ENCODE assay signal across 24 mouse cellular contexts in genomic region chr8:46483247-46483646, GRCm38 (mm10). TPM values are rescaled to one million over a fixed set of nuclear protein-coding genes. Genes with fewer than 3 reads are reported as not detected.
DNase-seq lines count a peak whose midpoint lies in the region; ATAC-seq and TF ChIP-seq lines count a peak whose summit lies in the region.
"Had no signal": no experiment of that assay in that cellular context is flagged by ENCODE, and none has a peak within 500 bp of the region (broad histone marks: within the 10 kb centered on the region; RNA-seq: fewer than 3 reads in every experiment).

No protein-coding gene starts in this region.

- H3K4me2 ChIP-seq in intestine, postnatal 0 days (replicated peaks; ENCODE audit: low read depth), result no peak overlapping the region
- H3K4me2 ChIP-seq in stomach, embryonic 14.5 days (replicated peaks; ENCODE audit: low read depth, low read length), result no peak overlapping the region
- H3K4me2 ChIP-seq in forebrain, embryonic 15.5 days (replicated peaks), result no peak overlapping the region
- H3K4me2 ChIP-seq in midbrain, postnatal 0 days (ENCODE audit: low read depth, low read length, poor library complexity, severe bottlenecking), result no peak overlapping the region
- H3K4me2 ChIP-seq: embryonic facial prominence, embryonic 12.5 days; heart, embryonic 15.5 days; hindbrain, embryonic 12.5 days; limb, embryonic 13.5 days; neural tube, embryonic 15.5 days had no signal

- no peaks in the 10 kb centered on the region for H3K36me3 ChIP-seq in intestine, postnatal 0 days (ENCODE audit: control insufficient read depth, insufficient read depth)
- no peaks in the 10 kb centered on the region for H3K36me3 ChIP-seq in stomach, embryonic 14.5 days (ENCODE audit: control insufficient read depth, insufficient read depth, low read length)
- H3K36me3 ChIP-seq in forebrain, embryonic 15.5 days, result no peaks in the 10 kb centered on the region
- no peaks in the 10 kb centered on the region for H3K36me3 ChIP-seq in midbrain, postnatal 0 days (ENCODE audit: insufficient read depth, low read length)
- H3K36me3 ChIP-seq: embryonic facial prominence, embryonic 12.5 days; heart, embryonic 15.5 days; hindbrain, embryonic 12.5 days; limb, embryonic 13.5 days had no signal

- ATAC-seq in intestine, postnatal 0 days, result no peak
- peak; percentile 53 for ATAC-seq in stomach, embryonic 14.5 days (ENCODE audit: insufficient number of reproducible peaks, insufficient read depth, low FRiP score, low read depth)
- no peak for ATAC-seq in forebrain, embryonic 15.5 days (replicated peaks)
- no peak for ATAC-seq in midbrain, postnatal 0 days (ENCODE audit: low FRiP score)
- ATAC-seq: forebrain, embryonic 14.5 days had no signal

- peak overlapping the region; percentile 45 for H3K27ac ChIP-seq in brown adipose tissue, adult 24 weeks (replicated peaks; ENCODE audit: low read depth, low read length)
- H3K27ac ChIP-seq in intestine, postnatal 0 days (ENCODE audit: low read depth, low read length), result peak overlapping the region; percentile 55; the same call in 1 of the 2 replicates
- H3K27ac ChIP-seq in stomach, embryonic 14.5 days (ENCODE audit: low read length), result peak overlapping the region; percentile 39; the same call in 1 of the 2 replicates
- no peak overlapping the region for H3K27ac ChIP-seq in forebrain, embryonic 15.5 days (replicated peaks)
- H3K27ac ChIP-seq in midbrain, postnatal 0 days (ENCODE audit: low read depth, low read length), result no peak overlapping the region
- H3K27ac ChIP-seq: embryonic facial prominence, embryonic 12.5 days; heart, embryonic 15.5 days; hindbrain, embryonic 12.5 days; limb, embryonic 13.5 days; macrophage; neural tube, embryonic 15.5 days had no signal

- peak overlapping the region; percentile 10; the same call in 1 of the 2 replicates for H3K4me3 ChIP-seq in brown adipose tissue, adult 24 weeks (ENCODE audit: insufficient read depth, low read depth, low read length)
- H3K4me3 ChIP-seq in intestine, postnatal 0 days (ENCODE audit: low read depth, low read length), result no peak overlapping the region
- H3K4me3 ChIP-seq in stomach, embryonic 14.5 days (ENCODE audit: low read depth, low read length), result no peak overlapping the region
- H3K4me3 ChIP-seq in forebrain, embryonic 15.5 days, result no peak overlapping the region
- H3K4me3 ChIP-seq in midbrain, postnatal 0 days (ENCODE audit: low read depth, low read length), result no peak overlapping the region
- H3K4me3 ChIP-seq: embryonic facial prominence, embryonic 12.5 days; heart, embryonic 15.5 days; hindbrain, embryonic 12.5 days; limb, embryonic 13.5 days; neural tube, embryonic 15.5 days had no signal

- WGBS in intestine, postnatal 0 days, result 53% methylated on average over 4 of the region's 4 CpGs
- WGBS in stomach, embryonic 14.5 days, result 46% methylated on average over 4 of the region's 4 CpGs
- WGBS in forebrain, embryonic 15.5 days, result 86% methylated on average over 4 of the region's 4 CpGs
- 81% methylated on average over 4 of the region's 4 CpGs for WGBS in midbrain, postnatal 0 days

- no peaks in the 10 kb centered on the region for H3K9me3 ChIP-seq in intestine, postnatal 0 days (ENCODE audit: control insufficient read depth)
- H3K9me3 ChIP-seq in stomach, embryonic 14.5 days (ENCODE audit: control insufficient read depth, low read depth, low read length), result no peaks in the 10 kb centered on the region
- no peaks in the 10 kb centered on the region for H3K9me3 ChIP-seq in forebrain, embryonic 15.5 days
- no peaks in the 10 kb centered on the region for H3K9me3 ChIP-seq in midbrain, postnatal 0 days (ENCODE audit: low read length)
- H3K9me3 ChIP-seq: embryonic facial prominence, embryonic 12.5 days; heart, embryonic 15.5 days; hindbrain, embryonic 12.5 days; limb, embryonic 13.5 days; neural tube, embryonic 15.5 days had no signal

- H3K27me3 ChIP-seq in intestine, postnatal 0 days (replicated peaks; ENCODE audit: control insufficient read depth, insufficient read depth, low read length), result no peaks in the 10 kb centered on the region
- H3K27me3 ChIP-seq in stomach, embryonic 14.5 days (ENCODE audit: control insufficient read depth, insufficient read depth, low read length), result no peaks in the 10 kb centered on the region
- no peaks in the 10 kb centered on the region for H3K27me3 ChIP-seq in forebrain, embryonic 15.5 days
- no peaks in the 10 kb centered on the region for H3K27me3 ChIP-seq in midbrain, postnatal 0 days (ENCODE audit: insufficient read depth, low read length)
- H3K27me3 ChIP-seq: embryonic facial prominence, embryonic 12.5 days; heart, embryonic 15.5 days; hindbrain, embryonic 12.5 days; limb, embryonic 13.5 days; neural tube, embryonic 15.5 days had no signal

- H3K9ac ChIP-seq in intestine, postnatal 0 days (ENCODE audit: low read depth, low read length), result no peak overlapping the region
- H3K9ac ChIP-seq in stomach, embryonic 14.5 days (replicated peaks; ENCODE audit: low read depth, low read length), result no peak overlapping the region
- H3K9ac ChIP-seq in forebrain, embryonic 15.5 days (replicated peaks), result no peak overlapping the region
- H3K9ac ChIP-seq in midbrain, postnatal 0 days (replicated peaks; ENCODE audit: low read length, poor library complexity, severe bottlenecking), result no peak overlapping the region
- H3K9ac ChIP-seq: embryonic facial prominence, embryonic 12.5 days; heart, embryonic 15.5 days; hindbrain, embryonic 12.5 days; limb, embryonic 13.5 days; neural tube, embryonic 15.5 days had no signal

- peaks cover 22% of the 10 kb centered on the region for H3K4me1 ChIP-seq in brown adipose tissue, adult 24 weeks (ENCODE audit: control insufficient read depth, insufficient read depth, insufficient read length, low read length)
- H3K4me1 ChIP-seq in intestine, postnatal 0 days (replicated peaks; ENCODE audit: control insufficient read depth, insufficient read depth, low read length), result peaks cover 14% of the 10 kb centered on the region
- peaks cover 20% of the 10 kb centered on the region for H3K4me1 ChIP-seq in stomach, embryonic 14.5 days (ENCODE audit: control insufficient read depth, insufficient read depth, low read length)
- peaks cover 5% of the 10 kb centered on the region for H3K4me1 ChIP-seq in forebrain, embryonic 15.5 days
- H3K4me1 ChIP-seq in midbrain, postnatal 0 days (ENCODE audit: insufficient read depth, low read length), result no peaks in the 10 kb centered on the region

- DNase-seq in kidney, adult 18-20 months, result peak; percentile 2
- DNase-seq in kidney, postnatal 4 days, result no peak
- no peak for DNase-seq in embryo, embryonic 10.5 days (ENCODE audit: low spot score)
- no peak for DNase-seq in midbrain, postnatal 0 days (ENCODE audit: low spot score)
- DNase-seq: adrenal gland, postnatal 25 days; cerebellum, adult 8-10 months; embryo, embryonic 11 days; gastrocnemius, postnatal 10 days; lung, adult 2 months; lung, postnatal 10 days; midbrain, embryonic 14.5 days; right cerebral cortex, postnatal 25 days; spleen, adult 18-20 months had no signal

- no peak for TF ChIP-seq CTCF in intestine, postnatal 0 days (IDR thresholded peaks at IDR 0.05; ENCODE audit: low read depth)
- no peak for TF ChIP-seq CTCF in midbrain, postnatal 0 days (IDR thresholded peaks at IDR 0.05)

RNA-seq across cellular contexts. Expression of gene Acsl1, which starts 12.4 kb away (rescaled TPM):
- polyA plus RNA-seq in brown adipose tissue, adult 24 weeks (2012; ENCODE audit: insufficient read depth, insufficient read length, missing spikeins), result 734 and 1,073 TPM in 2 replicates
- 54.0 and 59.1 TPM in 2 replicates for polyA plus RNA-seq in intestine, postnatal 0 days (2015; fragmentation: Nextera tagmentation; extraction: Ambion mirVana)
- 17.8 and 18.8 TPM in 2 replicates for polyA plus RNA-seq in stomach, embryonic 14.5 days (2014; fragmentation: Nextera tagmentation; extraction: Ambion mirVana)
- polyA plus RNA-seq in forebrain, embryonic 15.5 days (2015; fragmentation: Nextera tagmentation; extraction: Ambion mirVana), result 8.6 and 9.4 TPM in 2 replicates
- total RNA-seq in midbrain, postnatal 0 days (2014; rRNA removed), result 36.7 and 45.9 TPM in 2 replicates
- 27.8 and 28.2 TPM in 2 replicates for polyA plus RNA-seq in midbrain, postnatal 0 days (2015; fragmentation: Nextera tagmentation; extraction: Ambion mirVana)

Comparison
In these comparisons a context has a peak if more than half of its experiments do, and no peak if none do; other contexts are left out.
1. H3K27ac ChIP-seq: peak in brown adipose tissue, adult 24 weeks (single experiment), intestine, postnatal 0 days (single experiment) and stomach, embryonic 14.5 days (single experiment); none in forebrain, embryonic 15.5 days (single experiment) and midbrain, postnatal 0 days (single experiment).
2. RNA of gene Acsl1, which starts 12.4 kb away (polyA plus RNA-seq): 734 to 1,073 TPM in brown adipose tissue, adult 24 weeks; 54.0 to 59.1 TPM in intestine, postnatal 0 days, 27.8 to 28.2 TPM in midbrain, postnatal 0 days, 17.8 to 18.8 TPM in stomach, embryonic 14.5 days and 8.6 to 9.4 TPM in forebrain, embryonic 15.5 days; every median in the first group is over 10 times any median in the second.